Mouse (Mus musculus): Measurements from ENCODE around the gene Gbp3. TPM values are rescaled to one million over a fixed set of nuclear protein-coding genes. Genes with fewer than 3 reads are reported as not detected.
"Not testable (repeated sequence)": the region's sequence is repeated elsewhere in the genome, so short reads cannot be mapped to it uniquely, and the experiment has no call there.

Gene Gbp3
- polyA plus RNA-seq, 1 experiment = 8.5 TPM

DNA sequence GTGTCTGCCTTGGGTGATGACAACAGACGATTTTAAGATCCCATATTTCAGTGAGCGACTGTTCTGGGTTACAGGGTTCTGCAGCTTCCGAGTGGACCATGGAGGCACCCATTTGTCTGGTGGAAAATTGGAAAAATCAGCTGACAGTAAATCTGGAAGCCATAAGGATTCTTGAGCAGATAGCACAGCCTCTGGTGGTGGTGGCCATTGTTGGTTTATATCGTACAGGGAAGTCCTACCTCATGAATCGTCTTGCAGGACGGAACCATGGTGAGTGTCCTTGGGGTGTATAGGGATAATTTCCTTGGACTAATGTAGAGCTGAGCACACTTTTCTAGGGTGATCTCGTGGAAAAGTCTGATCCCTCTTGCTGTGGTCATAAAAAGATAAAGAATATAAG, 1.8 kb downstream of the Gbp3 start:
- DNase-seq = no peak
- Histone ChIP-seq H3K27me3 (ENCODE audit: control insufficient read depth, insufficient read depth, low read length) (no peaks in the 10 kb centered on the region; the same call in 1 of the 2 replicates), H3K4me3 (replicated peaks; ENCODE audit: insufficient read depth, low read depth, low read length) (no peak overlapping the region), H3K27ac (ENCODE audit: insufficient read depth, low read length) (no peak overlapping the region), H3K4me1 (ENCODE audit: control insufficient read depth, insufficient read depth, low read length) (no peaks in the 10 kb centered on the region)
- WGBS = 90% methylated on average over 7 of the region's 7 CpGs
- no peak for TF ChIP-seq POLR2A (IDR thresholded peaks at IDR 0.05; ENCODE audit: borderline replicate concordance, insufficient read depth, low read length)
- no peak for TF ChIP-seq CTCF (IDR thresholded peaks at IDR 0.05; ENCODE audit: borderline replicate concordance, insufficient read depth, low read depth, low read length)

GRCm38 (mm10) chr3:142567490-142567889, 7.7 kb downstream of the Gbp3 start:
- 13% methylated on average over 5 of the region's 5 CpGs for WGBS
- H3K4me3 ChIP-seq (replicated peaks; ENCODE audit: insufficient read depth, low read depth, low read length); H3K27ac ChIP-seq (ENCODE audit: insufficient read depth, low read length); H3K4me1 ChIP-seq (ENCODE audit: control insufficient read depth, insufficient read depth, low read length); H3K27me3 ChIP-seq (ENCODE audit: control insufficient read depth, insufficient read depth, low read length): not testable (repeated sequence)
- peak; percentile 29 to 53 for DNase-seq

DNA sequence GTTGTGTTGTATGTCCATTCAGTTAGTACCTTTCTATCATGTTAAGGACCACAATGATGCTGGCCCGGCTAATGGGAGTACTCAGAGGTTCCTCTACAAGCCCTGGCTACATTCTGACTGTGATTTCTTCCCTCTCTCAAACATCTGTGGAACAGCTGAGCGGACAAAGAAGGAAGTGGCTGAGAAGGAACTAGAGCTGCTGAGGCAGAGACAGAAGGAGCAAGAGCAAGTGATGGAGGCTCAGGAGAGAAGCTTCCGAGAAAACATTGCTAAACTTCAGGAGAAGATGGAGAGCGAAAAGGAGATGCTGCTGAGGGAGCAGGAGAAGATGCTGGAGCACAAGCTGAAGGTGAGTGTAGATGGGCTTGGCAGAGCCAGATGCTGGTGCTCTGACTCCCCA, 10.9 kb downstream of the Gbp3 start:
- Histone ChIP-seq H3K4me1 (ENCODE audit: control insufficient read depth, insufficient read depth, low read length) (peaks cover 4% of the 10 kb centered on the region), H3K27me3 (ENCODE audit: control insufficient read depth, insufficient read depth, low read length) (no peaks in the 10 kb centered on the region), H3K4me3 (replicated peaks; ENCODE audit: insufficient read depth, low read depth, low read length) (no peak overlapping the region), H3K27ac (ENCODE audit: insufficient read depth, low read length) (no peak overlapping the region)
- DNase-seq = no peak
- 98% methylated on average over 4 of the region's 4 CpGs for WGBS
- no peak for TF ChIP-seq POLR2A (IDR thresholded peaks at IDR 0.05; ENCODE audit: borderline replicate concordance, insufficient read depth, low read length)
- TF ChIP-seq CTCF (IDR thresholded peaks at IDR 0.05; ENCODE audit: borderline replicate concordance, insufficient read depth, low read depth, low read length) = no peak

DNA sequence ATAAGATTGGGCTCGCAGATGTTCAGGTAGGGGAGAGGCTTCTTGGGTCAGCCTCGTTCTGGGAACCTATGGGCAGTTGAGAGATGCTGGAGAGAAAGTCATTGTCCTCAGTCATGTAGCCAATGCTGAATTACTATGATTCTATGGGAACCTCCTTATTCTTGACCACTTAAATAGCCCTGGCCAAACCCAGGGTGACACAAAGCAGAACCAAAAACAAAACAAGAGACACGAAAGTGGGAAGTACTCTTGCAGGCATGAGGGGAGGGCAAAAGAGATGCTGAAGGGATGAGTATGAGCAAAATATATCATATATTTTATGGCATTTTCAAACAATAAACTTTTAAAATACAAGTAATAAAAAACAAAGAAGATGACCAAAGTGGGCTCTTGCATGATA, 17.3 kb downstream of the Gbp3 start:
- DNase-seq = no peak
- no peak for TF ChIP-seq POLR2A (IDR thresholded peaks at IDR 0.05; ENCODE audit: borderline replicate concordance, insufficient read depth, low read length)
- Histone ChIP-seq H3K27ac (ENCODE audit: insufficient read depth, low read length) (no peak overlapping the region), H3K4me1 (ENCODE audit: control insufficient read depth, insufficient read depth, low read length) (no peaks in the 10 kb centered on the region), H3K4me3 (replicated peaks; ENCODE audit: insufficient read depth, low read depth, low read length) (no peak overlapping the region), H3K27me3 (ENCODE audit: control insufficient read depth, insufficient read depth, low read length) (no peaks in the 10 kb centered on the region)
- WGBS = 79% methylated on average over 3 of the region's 3 CpGs

- no peak overlapping the region for H3K27ac ChIP-seq (ENCODE audit: insufficient read depth, low read length)
- no peak for DNase-seq
- no peaks in the 10 kb centered on the region for H3K27me3 ChIP-seq (ENCODE audit: control insufficient read depth, insufficient read depth, low read length)
- TF ChIP-seq CTCF (IDR thresholded peaks at IDR 0.05; ENCODE audit: borderline replicate concordance, insufficient read depth, low read depth, low read length) (no peak), POLR2A (IDR thresholded peaks at IDR 0.05; ENCODE audit: borderline replicate concordance, insufficient read depth, low read length) (no peak)
- H3K4me1 ChIP-seq (ENCODE audit: control insufficient read depth, insufficient read depth, low read length) = no peaks in the 10 kb centered on the region
- WGBS = 87% methylated on average over 4 of the region's 4 CpGs
- H3K4me3 ChIP-seq (replicated peaks; ENCODE audit: insufficient read depth, low read depth, low read length) = no peak overlapping the region
These were observed 18.5 kb downstream of the Gbp3 start for GRCm38 (mm10) chr3:142578342-142578741.

- H3K27me3 ChIP-seq (ENCODE audit: control insufficient read depth, insufficient read depth, low read length) = no peaks in the 10 kb centered on the region
- 87% methylated on average over 4 of the region's 4 CpGs for WGBS
- TF ChIP-seq CTCF (IDR thresholded peaks at IDR 0.05; ENCODE audit: borderline replicate concordance, insufficient read depth, low read depth, low read length) (no peak), POLR2A (IDR thresholded peaks at IDR 0.05; ENCODE audit: borderline replicate concordance, insufficient read depth, low read length) (no peak)
- H3K4me3 ChIP-seq (replicated peaks; ENCODE audit: insufficient read depth, low read depth, low read length) = no peak overlapping the region
- H3K4me1 ChIP-seq (ENCODE audit: control insufficient read depth, insufficient read depth, low read length) = no peaks in the 10 kb centered on the region
- no peak for DNase-seq
- no peak overlapping the region for H3K27ac ChIP-seq (ENCODE audit: insufficient read depth, low read length)
These were observed 23.2 kb downstream of the Gbp3 start for GRCm38 (mm10) chr3:142583067-142583466.

- Histone ChIP-seq H3K4me1 (ENCODE audit: control insufficient read depth, insufficient read depth, low read length) (no peaks in the 10 kb centered on the region), H3K27me3 (ENCODE audit: control insufficient read depth, insufficient read depth, low read length) (no peaks in the 10 kb centered on the region), H3K4me3 (replicated peaks; ENCODE audit: insufficient read depth, low read depth, low read length) (no peak overlapping the region), H3K27ac (ENCODE audit: insufficient read depth, low read length) (no peak overlapping the region)
- TF ChIP-seq POLR2A (IDR thresholded peaks at IDR 0.05; ENCODE audit: borderline replicate concordance, insufficient read depth, low read length) (no peak), CTCF (IDR thresholded peaks at IDR 0.05; ENCODE audit: borderline replicate concordance, insufficient read depth, low read depth, low read length) (no peak)
- no peak for DNase-seq
These were observed 27.6 kb downstream of the Gbp3 start for GRCm38 (mm10) chr3:142587386-142587785.

- no peak overlapping the region for H3K4me3 ChIP-seq (replicated peaks; ENCODE audit: insufficient read depth, low read depth, low read length)
- TF ChIP-seq POLR2A (IDR thresholded peaks at IDR 0.05; ENCODE audit: borderline replicate concordance, insufficient read depth, low read length) = no peak
- TF ChIP-seq CTCF (IDR thresholded peaks at IDR 0.05; ENCODE audit: borderline replicate concordance, insufficient read depth, low read depth, low read length) = no peak
- no peak for DNase-seq
- H3K4me1 ChIP-seq (ENCODE audit: control insufficient read depth, insufficient read depth, low read length) = no peaks in the 10 kb centered on the region
- H3K27ac ChIP-seq (ENCODE audit: insufficient read depth, low read length) = no peak overlapping the region
- WGBS = 64% methylated on average over 2 of the region's 2 CpGs
- H3K27me3 ChIP-seq (ENCODE audit: control insufficient read depth, insufficient read depth, low read length) = no peaks in the 10 kb centered on the region
These were observed 29.1 kb downstream of the Gbp3 start for GRCm38 (mm10) chr3:142588888-142589287.
